Mouse (Mus musculus) lung, postnatal 0 days (tissue): ENCODE data around the gene Zfp784.

Source experiments
- CTCF ChIP-seq: IDR thresholded peaks from 2 replicates; pipeline ENCODE4 v1.5.1; 2016; ENCODE audit warnings: antibody characterized with exemption, mild to moderate bottlenecking
- EP300 ChIP-seq: IDR thresholded peaks from 2 replicates; pipeline ENCODE4 v1.6.1; 2016; ENCODE audit warnings: antibody characterized with exemption, mild to moderate bottlenecking, control low read depth

DNA sequence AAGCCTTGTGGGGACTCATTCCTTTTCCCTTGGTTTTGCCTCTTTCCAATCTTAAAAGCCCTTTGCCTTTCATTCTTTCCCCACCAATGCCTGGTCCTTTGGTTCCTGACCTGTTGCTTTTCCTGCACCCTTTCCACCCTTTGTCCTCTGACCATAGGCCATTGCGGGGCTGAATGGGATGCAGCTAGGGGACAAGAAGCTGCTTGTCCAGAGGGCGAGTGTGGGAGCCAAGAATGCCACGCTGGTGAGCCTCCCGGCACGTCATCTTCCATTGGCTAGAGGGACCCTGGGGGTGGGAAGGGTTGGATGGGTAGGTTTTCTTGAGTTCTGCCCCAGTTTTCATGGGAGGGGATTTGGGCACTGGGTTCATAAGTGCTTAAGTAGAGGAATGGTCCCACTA lies 36.7 kb upstream of the Zfp784 start:
- no peak for TF ChIP-seq EP300
- TF ChIP-seq CTCF, result no peak
